Mouse (Mus musculus) stomach, embryonic 15.5 days (tissue): ENCODE data around the gene Zzef1. TPM values are rescaled to one million over a fixed set of nuclear protein-coding genes. Genes with fewer than 3 reads are reported as not detected.

Source experiments
- ATAC-seq: fragments of 200-750 bp; cut with Nextera tagmentation; 2 replicates; pipeline ENCODE4 v1.8.0; 2017; ENCODE audit warnings: low read depth, moderate number of reproducible peaks, moderate TSS enrichment; ENCODE audit not compliant: insufficient read depth, low FRiP score
- H3K27ac ChIP-seq: fragments of 300-500 bp; sonication (generic); 2 replicates; pipeline ENCODE4 v1.5.1; 2015; ENCODE audit warnings: mild to moderate bottlenecking, inconsistent platforms
- H3K27me3 ChIP-seq: fragments of 300-500 bp; sonication (generic); replicated peaks from 2 replicates; pipeline ENCODE4 v1.6.1; 2015; ENCODE audit warnings: inconsistent platforms
- H3K36me3 ChIP-seq: fragments of 300-500 bp; sonication (generic); 2 replicates; pipeline ENCODE4 v1.6.1; 2015; ENCODE audit warnings: inconsistent platforms
- H3K4me1 ChIP-seq: fragments of 300-500 bp; sonication (generic); 2 replicates; pipeline ENCODE4 v1.6.1; 2015; ENCODE audit warnings: inconsistent platforms
- H3K4me2 ChIP-seq: fragments of 300-500 bp; sonication (generic); 2 replicates; pipeline ENCODE4 v1.6.1; 2015; ENCODE audit warnings: mild to moderate bottlenecking, inconsistent platforms
- H3K4me3 ChIP-seq: fragments of 300-500 bp; sonication (generic); replicated peaks from 2 replicates; pipeline ENCODE4 v1.5.1; 2015; ENCODE audit warnings: inconsistent platforms
- H3K9ac ChIP-seq: fragments of 300-500 bp; sonication (generic); 2 replicates; pipeline ENCODE4 v1.6.1; 2015; ENCODE audit warnings: inconsistent platforms
- H3K9me3 ChIP-seq: fragments of 300-500 bp; sonication (generic); 2 replicates; pipeline ENCODE4 v1.6.1; 2016; ENCODE audit warnings: inconsistent platforms
- WGBS: fragments of 180-500 bp; shearing (Covaris S2); methylation state at CpG from one replicate; pipeline ENCODE4 v1.1.7; 2015; 5-methylcytosine and 5-hydroxymethylcytosine counted together
- polyA plus RNA-seq: library from polyadenylated mRNA; unstranded; fragments of >200 nt; fragmentation: Nextera tagmentation; extraction: Ambion mirVana; gene quantifications from 2 replicates; pipeline ENCODE4 v1.2.1, GENCODE M21; 2015

Gene Zzef1
- polyA plus RNA-seq, 1 experiment from 2014 or later = 9.8 TPM

GRCm38 (mm10) chr11:72923116-72923515 is 127.1 kb downstream of the Zzef1 start:
- Histone ChIP-seq H3K4me1 (peaks cover 33% of the 10 kb centered on the region), H3K4me3 (no peak overlapping the region), H3K36me3 (peaks cover 10% of the 10 kb centered on the region; the same call in 1 of the 2 replicates), H3K27ac (peak overlapping the region; percentile 49; the same call in 1 of the 2 replicates), H3K9ac (no peak overlapping the region), H3K4me2 (no peak overlapping the region), H3K27me3 (no peaks in the 10 kb centered on the region), H3K9me3 (no peaks in the 10 kb centered on the region)
- WGBS = 14% methylated on average over 4 of the region's 4 CpGs
- no peak for ATAC-seq

GRCm38 (mm10) chr11:72924458-72924857 is 128.4 kb downstream of the Zzef1 start:
- Histone ChIP-seq H3K27me3 (no peaks in the 10 kb centered on the region), H3K4me3 (no peak overlapping the region), H3K36me3 (peaks cover 3% of the 10 kb centered on the region; the same call in 1 of the 2 replicates), H3K9me3 (no peaks in the 10 kb centered on the region), H3K9ac (no peak overlapping the region), H3K4me2 (no peak overlapping the region), H3K27ac (peak overlapping the region; percentile 59), H3K4me1 (peaks cover 33% of the 10 kb centered on the region)
- WGBS = 53% methylated on average over 1 of the region's 1 CpGs
- peak; percentile 13; the same call in 1 of the 2 replicates for ATAC-seq

- no peak overlapping the region for H3K4me3 ChIP-seq
- H3K9ac ChIP-seq = no peak overlapping the region
- peaks cover 33% of the 10 kb centered on the region for H3K4me1 ChIP-seq
- no peak overlapping the region for H3K4me2 ChIP-seq
- H3K36me3 ChIP-seq = peaks cover 3% of the 10 kb centered on the region; the same call in 1 of the 2 replicates
- 0 out of 2 replicates have a peak overlapping the region, but pooled peaks have one; percentile 59 for H3K27ac ChIP-seq
- 43% methylated on average over 2 of the region's 2 CpGs for WGBS
- no peak for ATAC-seq
- H3K27me3 ChIP-seq = no peaks in the 10 kb centered on the region
- no peaks in the 10 kb centered on the region for H3K9me3 ChIP-seq
These were observed 129.0 kb downstream of the Zzef1 start for GRCm38 (mm10) chr11:72925067-72925466.

- Histone ChIP-seq H3K4me3 (no peak overlapping the region), H3K27ac (no peak overlapping the region), H3K36me3 (peaks cover 3% of the 10 kb centered on the region; the same call in 1 of the 2 replicates), H3K9me3 (no peaks in the 10 kb centered on the region), H3K27me3 (no peaks in the 10 kb centered on the region), H3K9ac (no peak overlapping the region), H3K4me1 (peaks cover 33% of the 10 kb centered on the region), H3K4me2 (no peak overlapping the region)
- 47% methylated on average over 13 of the region's 13 CpGs for WGBS
- ATAC-seq = no peak
These were observed 130.3 kb downstream of the Zzef1 start for GRCm38 (mm10) chr11:72926226-72926890.

GRCm38 (mm10) chr11:72928516-72928915 is 132.5 kb downstream of the Zzef1 start:
- Histone ChIP-seq H3K4me3 (no peak overlapping the region), H3K36me3 (no peaks in the 10 kb centered on the region), H3K27me3 (no peaks in the 10 kb centered on the region), H3K4me2 (no peak overlapping the region), H3K9me3 (no peaks in the 10 kb centered on the region), H3K9ac (no peak overlapping the region), H3K4me1 (peaks cover 23% of the 10 kb centered on the region), H3K27ac (no peak overlapping the region)
- ATAC-seq = no peak
- WGBS = 54% methylated on average over 2 of the region's 2 CpGs

- no peak for ATAC-seq
- no peaks in the 10 kb centered on the region for H3K36me3 ChIP-seq
- H3K4me3 ChIP-seq = peak overlapping the region; percentile 34
- H3K9me3 ChIP-seq = no peaks in the 10 kb centered on the region
- H3K9ac ChIP-seq = no peak overlapping the region
- peak overlapping the region; percentile 33 for H3K4me2 ChIP-seq
- 31% methylated on average over 20 of the region's 20 CpGs for WGBS
- peaks cover 17% of the 10 kb centered on the region for H3K4me1 ChIP-seq
- H3K27me3 ChIP-seq = no peaks in the 10 kb centered on the region
- H3K27ac ChIP-seq = no peak overlapping the region
These were observed 144.4 kb downstream of the Zzef1 start for GRCm38 (mm10) chr11:72940208-72941143.

GRCm38 (mm10) chr11:72944996-72945793 is 149.2 kb downstream of the Zzef1 start:
- H3K27me3 ChIP-seq = no peaks in the 10 kb centered on the region
- no peak overlapping the region for H3K4me3 ChIP-seq
- 0 out of 2 replicates have a peak overlapping the region, but pooled peaks have one; percentile 19 for H3K27ac ChIP-seq
- H3K9ac ChIP-seq = no peak overlapping the region
- H3K4me1 ChIP-seq = peaks cover 29% of the 10 kb centered on the region
- no peak overlapping the region for H3K4me2 ChIP-seq
- H3K9me3 ChIP-seq = no peaks in the 10 kb centered on the region
- H3K36me3 ChIP-seq = no peaks in the 10 kb centered on the region
- 41% methylated on average over 7 of the region's 7 CpGs for WGBS
- 0 out of 2 replicates have a peak, but pooled peaks have one; percentile 20 for ATAC-seq

GRCm38 (mm10) chr11:72945875-72946559 is 150.0 kb downstream of the Zzef1 start:
- H3K9ac ChIP-seq = no peak overlapping the region

GRCm38 (mm10) chr11:72946560-72947119 is 150.6 kb downstream of the Zzef1 start:
- no peak overlapping the region for H3K4me2 ChIP-seq
- no peak; the same call in 1 of the 2 replicates for ATAC-seq

More at GRCm38 (mm10) chr11:72945875-72946559, 150.0 kb downstream of the Zzef1 start:
- Histone ChIP-seq H3K27ac (peak overlapping the region; percentile 19; the same call in 1 of the 2 replicates), H3K4me3 (no peak overlapping the region), H3K9me3 (no peaks in the 10 kb centered on the region), H3K27me3 (no peaks in the 10 kb centered on the region), H3K4me2 (no peak overlapping the region), H3K4me1 (peaks cover 25% of the 10 kb centered on the region), H3K36me3 (no peaks in the 10 kb centered on the region)
- WGBS = 32% methylated on average over 6 of the region's 6 CpGs
- ATAC-seq = no peak

GRCm38 (mm10) chr11:72947840-72948239 is 151.8 kb downstream of the Zzef1 start:
- H3K27me3 ChIP-seq = no peaks in the 10 kb centered on the region
- 73% methylated on average over 11 of the region's 11 CpGs for WGBS
- peaks cover 44% of the 10 kb centered on the region for H3K4me1 ChIP-seq
- H3K9me3 ChIP-seq = no peaks in the 10 kb centered on the region
- H3K36me3 ChIP-seq = no peaks in the 10 kb centered on the region
- no peak overlapping the region for H3K4me3 ChIP-seq
- H3K4me2 ChIP-seq = no peak overlapping the region
- no peak overlapping the region for H3K27ac ChIP-seq
- H3K9ac ChIP-seq = no peak overlapping the region
- no peak for ATAC-seq

More at GRCm38 (mm10) chr11:72946560-72947119, 150.6 kb downstream of the Zzef1 start:
- Histone ChIP-seq H3K9ac (no peak overlapping the region), H3K27me3 (no peaks in the 10 kb centered on the region), H3K27ac (peak overlapping the region; percentile 46; the same call in 1 of the 2 replicates), H3K36me3 (no peaks in the 10 kb centered on the region), H3K4me3 (no peak overlapping the region), H3K9me3 (no peaks in the 10 kb centered on the region), H3K4me1 (peaks cover 32% of the 10 kb centered on the region)
- WGBS = 34% methylated on average over 6 of the region's 6 CpGs
